Mouse (Mus musculus) erythroblast, embryonic 14.5 days (primary cell): ENCODE data around the gene Acod1. TPM values are rescaled to one million over a fixed set of nuclear protein-coding genes. Genes with fewer than 3 reads are reported as not detected.
A peak's percentile ranks its signal among the peaks of the same experiment; 100 is the strongest.

Experiments used
- H3K27me3 ChIP-seq: 2 replicates; pipeline ENCODE4 v1.6.1; 2012; ENCODE audit warnings: inconsistent platforms; ENCODE audit not compliant: control insufficient read depth
- H3K36me3 ChIP-seq: 2 replicates; pipeline ENCODE4 v1.6.1; 2012; ENCODE audit warnings: mild to moderate bottlenecking, inconsistent platforms; ENCODE audit not compliant: control insufficient read depth
- H3K4me1 ChIP-seq: 2 replicates; pipeline ENCODE4 v1.6.1; 2012; ENCODE audit warnings: inconsistent platforms; ENCODE audit not compliant: control insufficient read depth
- H3K4me3 ChIP-seq: replicated peaks from 2 replicates; pipeline ENCODE3; 2012; ENCODE audit warnings: moderate library complexity, mild to moderate bottlenecking, inconsistent platforms
- H3K9me3 ChIP-seq: 2 replicates; pipeline ENCODE4 v1.6.1; 2012; ENCODE audit warnings: low read length, inconsistent platforms, mixed read lengths; ENCODE audit not compliant: control insufficient read depth
- GATA1 ChIP-seq: IDR thresholded peaks from 2 replicates; pipeline ENCODE4 v1.6.1; 2012; ENCODE audit warnings: low read length, inconsistent platforms, mixed read lengths
- TAL1 ChIP-seq: IDR thresholded peaks from 3 replicates; pipeline ENCODE4 v1.6.1; 2012; ENCODE audit warnings: low read length, inconsistent platforms, mixed read lengths
- polyA plus RNA-seq: library from polyadenylated mRNA; stranded (reverse); fragments of >175 nt; gene quantifications from 2 replicates; pipeline ENCODE4 v1.2.3, GENCODE M21; 2012

Gene Acod1
- polyA plus RNA-seq, 1 experiment: not detected

GRCm38 (mm10) chr14:103069864-103070611 is 23.3 kb downstream of the Acod1 start, which contains the start of gene Cln5:
Gene Cln5, plus strand, starts transcription at chr14:103070216.
- no peaks in the 10 kb centered on the region for H3K9me3 ChIP-seq
- TF ChIP-seq TAL1 (no peak), GATA1 (no peak)
- H3K4me1 ChIP-seq: peaks cover 52% of the 10 kb centered on the region
- H3K4me3 ChIP-seq: peak within 1 kb of the TSS; percentile 68
- H3K36me3 ChIP-seq: peaks cover 35% of the 10 kb centered on the region
- H3K27me3 ChIP-seq: no peaks in the 10 kb centered on the region

GRCm38 (mm10) chr14:103070790-103071189 is 24.0 kb downstream of the Acod1 start:
- H3K9me3 ChIP-seq: no peaks in the 10 kb centered on the region
- H3K4me3 ChIP-seq: peak overlapping the region; percentile 68
- H3K36me3 ChIP-seq: peaks cover 43% of the 10 kb centered on the region
- TF ChIP-seq TAL1 (no peak), GATA1 (no peak)
- no peaks in the 10 kb centered on the region for H3K27me3 ChIP-seq
- H3K4me1 ChIP-seq: peaks cover 52% of the 10 kb centered on the region

- H3K4me3 ChIP-seq: peak overlapping the region; percentile 68
- H3K36me3 ChIP-seq: peaks cover 49% of the 10 kb centered on the region
- TF ChIP-seq TAL1: no peak
- TF ChIP-seq GATA1: no peak
- H3K4me1 ChIP-seq: peaks cover 51% of the 10 kb centered on the region
- H3K9me3 ChIP-seq: no peaks in the 10 kb centered on the region
- no peaks in the 10 kb centered on the region for H3K27me3 ChIP-seq
Measured at GRCm38 (mm10) chr14:103071471-103071870, 24.7 kb downstream of the Acod1 start.

- H3K36me3 ChIP-seq: peaks cover 62% of the 10 kb centered on the region
Measured at GRCm38 (mm10) chr14:103072731-103073130, 26.0 kb downstream of the Acod1 start.

GRCm38 (mm10) chr14:103073825-103074224 is 27.0 kb downstream of the Acod1 start:
- H3K27me3 ChIP-seq: no peaks in the 10 kb centered on the region
- TF ChIP-seq GATA1 (no peak), TAL1 (no peak)
- no peaks in the 10 kb centered on the region for H3K9me3 ChIP-seq
- H3K4me3 ChIP-seq: no peak overlapping the region
- peaks cover 55% of the 10 kb centered on the region for H3K4me1 ChIP-seq
- peaks cover 73% of the 10 kb centered on the region for H3K36me3 ChIP-seq

More at GRCm38 (mm10) chr14:103072731-103073130, 26.0 kb downstream of the Acod1 start:
- Histone ChIP-seq H3K9me3 (no peaks in the 10 kb centered on the region), H3K4me1 (peaks cover 54% of the 10 kb centered on the region), H3K27me3 (no peaks in the 10 kb centered on the region), H3K4me3 (no peak overlapping the region)
- TF ChIP-seq TAL1 (no peak), GATA1 (no peak)

- Histone ChIP-seq H3K4me3 (no peak overlapping the region), H3K27me3 (no peaks in the 10 kb centered on the region), H3K4me1 (peaks cover 48% of the 10 kb centered on the region), H3K36me3 (peaks cover 86% of the 10 kb centered on the region), H3K9me3 (no peaks in the 10 kb centered on the region)
- TF ChIP-seq TAL1: no peak
- no peak for TF ChIP-seq GATA1
Measured at GRCm38 (mm10) chr14:103075166-103075565, 28.4 kb downstream of the Acod1 start.

- Histone ChIP-seq H3K9me3 (no peaks in the 10 kb centered on the region), H3K4me1 (peaks cover 32% of the 10 kb centered on the region), H3K4me3 (no peak overlapping the region), H3K27me3 (peaks cover 2% of the 10 kb centered on the region; the same call in 1 of the 2 replicates), H3K36me3 (peaks cover 89% of the 10 kb centered on the region)
- TF ChIP-seq GATA1: no peak
- no peak for TF ChIP-seq TAL1
Measured at GRCm38 (mm10) chr14:103077272-103078005, 30.7 kb downstream of the Acod1 start.

GRCm38 (mm10) chr14:103078006-103078912 is 31.5 kb downstream of the Acod1 start:
- Histone ChIP-seq H3K36me3 (peaks cover 89% of the 10 kb centered on the region), H3K9me3 (no peaks in the 10 kb centered on the region), H3K4me3 (no peak overlapping the region), H3K27me3 (peaks cover 10% of the 10 kb centered on the region), H3K4me1 (peaks cover 31% of the 10 kb centered on the region)
- no peak for TF ChIP-seq GATA1
- no peak for TF ChIP-seq TAL1
